ENCODE assay signal across 9 mouse cellular contexts in genomic region chr7:28527922-28528719, GRCm38 (mm10). TPM values are rescaled to one million over a fixed set of nuclear protein-coding genes. Genes with fewer than 3 reads are reported as not detected.
DNase-seq lines count a peak whose midpoint lies in the region; ATAC-seq and TF ChIP-seq lines count a peak whose summit lies in the region.
"Had no signal": no experiment of that assay in that cellular context is flagged by ENCODE, and none has a peak within 500 bp of the region (broad histone marks: within the 10 kb centered on the region; RNA-seq: fewer than 3 reads in every experiment).

No protein-coding gene starts in this region.

- TF ChIP-seq CTCF in G1E (IDR thresholded peaks at IDR 0.05; ENCODE audit: low read depth, low read length), result no peak; the same call in 1 of the 2 replicates

- no peaks in the 10 kb centered on the region for H3K36me3 ChIP-seq in G1E (replicated peaks)

- H3K4me1 ChIP-seq in G1E (ENCODE audit: insufficient read depth, low read depth, low read length), result peaks cover 6% of the 10 kb centered on the region

- H3K9me3 ChIP-seq in G1E (replicated peaks), result no peaks in the 10 kb centered on the region

- no peak overlapping the region for H3K4me3 ChIP-seq in G1E (ENCODE audit: low read depth, low read length)

- peaks cover 21% of the 10 kb centered on the region; the same call in 1 of the 2 replicates for H3K27me3 ChIP-seq in G1E (ENCODE audit: insufficient read depth, low read length)

- peak; percentile 77 for DNase-seq in G1E (ENCODE audit: low spot score)
- DNase-seq in adrenal gland, postnatal 4 days (ENCODE audit: low spot score in 2 of 2), result peak; percentile 47 to 70
- DNase-seq in heart, postnatal 25 days (ENCODE audit: low spot score), result peak; percentile 42
- peak; percentile 34 for DNase-seq in layer of hippocampus, adult 9-11 months
- peak; percentile 90 for DNase-seq in lung, postnatal 10 days
- peak; percentile 40 to 65 for DNase-seq in right cerebral cortex, postnatal 10 days (ENCODE audit: low spot score in 2 of 2)
- peak; percentile 36 for DNase-seq in urinary bladder, postnatal 10 days (ENCODE audit: low spot score)

- intact Hi-C loops in heart, postnatal 25 days (cut with DNase I), result loop anchor here (2.0 kb wide), 3 partner anchors 19 to 81 kb away; no protein-coding TSS in a partner anchor

- 0 out of 2 replicates have a peak, but pooled peaks have one; percentile 34 for ATAC-seq in G1E (ENCODE audit: extremely low read depth, insufficient number of reproducible peaks, low FRiP score, poor library complexity, severe bottlenecking)
- ATAC-seq in erythroblast, adult 5-6 weeks (replicated peaks; ENCODE audit: low FRiP score, poor library complexity, severe bottlenecking), result peak; percentile 89

RNA-seq across cellular contexts. Expression of gene Ifnl3, which starts 5.5 kb away (rescaled TPM):
- total RNA-seq in G1E (2014; fragmentation: Nextera tagmentation), result not detected in 2 replicates
- not detected in 2 replicates for total RNA-seq in G1E (2017)
- polyA plus RNA-seq in G1E (2012), result not detected in 2 replicates
- not detected for total RNA-seq in adrenal gland, postnatal 4 days (2021)
- not detected in 2 replicates for total RNA-seq in erythroblast, adult 5-6 weeks (2015; ENCODE audit: low replicate concordance)
- total RNA-seq in erythroblast, adult 5-6 weeks (2017; ENCODE audit: low replicate concordance), result not detected in 2 replicates
- total RNA-seq in heart, postnatal 25 days (2021), result not detected
- polyA plus RNA-seq: neural tube, embryonic 14.5 days had no signal

RNA-seq across cellular contexts. Expression of gene Sycn, which starts 12.6 kb away (rescaled TPM):
- total RNA-seq in G1E (2014; fragmentation: Nextera tagmentation), result not detected in 2 replicates
- not detected in 2 replicates for total RNA-seq in G1E (2017)
- polyA plus RNA-seq in G1E (2012), result not detected in 2 replicates
- 100 to 1,000 TPM in 1 of 2 experiments, not detected in 1; 117 TPM for total RNA-seq in adrenal gland, postnatal 4 days (2021)
- total RNA-seq in erythroblast, adult 5-6 weeks (2015; ENCODE audit: low replicate concordance), result not detected in 2 replicates
- total RNA-seq in erythroblast, adult 5-6 weeks (2017; ENCODE audit: low replicate concordance), result not detected in 2 replicates
- not detected for total RNA-seq in heart, postnatal 25 days (2021)
- polyA plus RNA-seq: neural tube, embryonic 14.5 days had no signal

RNA-seq across cellular contexts. Expression of gene Ifnl2, which starts 17.9 kb away (rescaled TPM):
- total RNA-seq in G1E (2014; fragmentation: Nextera tagmentation), result not detected in 2 replicates
- total RNA-seq in G1E (2017), result 0.27 TPM in 1 of 2 replicates, not detected in the other
- not detected in 2 replicates for polyA plus RNA-seq in G1E (2012)
- not detected for total RNA-seq in adrenal gland, postnatal 4 days (2021)
- not detected in 2 replicates for total RNA-seq in erythroblast, adult 5-6 weeks (2015; ENCODE audit: low replicate concordance)
- not detected in 2 replicates for total RNA-seq in erythroblast, adult 5-6 weeks (2017; ENCODE audit: low replicate concordance)
- total RNA-seq in heart, postnatal 25 days (2021), result not detected
- polyA plus RNA-seq: neural tube, embryonic 14.5 days had no signal

RNA-seq across cellular contexts. Expression of gene Nccrp1, which starts 18.9 kb away (rescaled TPM):
- total RNA-seq in G1E (2014; fragmentation: Nextera tagmentation) (not detected in 2 replicates), G1E (2017) (not detected in 2 replicates)
- 0.07 TPM in 1 of 2 replicates, not detected in the other for polyA plus RNA-seq in G1E (2012)
- not detected for total RNA-seq in adrenal gland, postnatal 4 days (2021)
- total RNA-seq in erythroblast, adult 5-6 weeks (2015; ENCODE audit: low replicate concordance), result 0.84 TPM in 1 of 2 replicates, not detected in the other
- not detected in 2 replicates for total RNA-seq in erythroblast, adult 5-6 weeks (2017; ENCODE audit: low replicate concordance)
- not detected for total RNA-seq in heart, postnatal 25 days (2021)

Comparison
In these comparisons a context has a peak if more than half of its experiments do, and no peak if none do; other contexts are left out.
1. DNase-seq: peak in every context shown above with its lines; median percentile 90 in lung, postnatal 10 days; 77 in G1E; 58 in adrenal gland, postnatal 4 days; 52 in right cerebral cortex, postnatal 10 days; 42 in heart, postnatal 25 days; 36 in urinary bladder, postnatal 10 days; 34 in layer of hippocampus, adult 9-11 months.